Mouse (Mus musculus): ENCODE measurements at regions not wholly inside any gene's neighbourhood (a gene's known extent, or its start where the extent isn't known, plus 50 kb on each side); places are given as distances from the start of the nearest gene placed in this dataset.

DNA sequence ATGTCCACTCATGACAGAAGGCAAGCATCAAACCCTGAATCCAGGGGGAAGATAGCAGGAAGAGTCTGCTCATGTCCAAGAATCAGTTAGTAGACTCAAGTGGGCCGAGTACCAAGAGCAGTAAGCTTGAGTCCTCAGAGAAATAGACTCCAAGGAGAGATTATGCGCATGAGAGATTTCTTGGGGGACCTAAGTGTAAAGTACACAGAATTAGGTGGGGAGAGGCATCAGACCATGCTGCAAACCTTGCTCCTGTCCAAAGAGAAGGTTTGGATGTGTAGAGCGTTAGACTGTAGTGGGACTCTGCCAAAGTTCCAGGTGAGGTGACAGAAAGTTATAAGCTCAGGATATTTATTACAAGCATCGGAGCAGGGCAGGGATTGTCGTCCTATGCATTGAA lies 654.4 kb downstream of the Dhx35 start:
- TF ChIP-seq CTCF (IDR thresholded peaks at IDR 0.05; ENCODE audit: low read depth, low read length) (no peak), POLR2A (IDR thresholded peaks at IDR 0.05; ENCODE audit: extremely low read depth, insufficient read depth, low read length) (no peak)
